Mouse (Mus musculus): Measurements from ENCODE around the gene Klc3. TPM values are rescaled to one million over a fixed set of nuclear protein-coding genes. Genes with fewer than 3 reads are reported as not detected.

Gene Klc3
- polyA plus RNA-seq, 1 experiment from 2014 or later, result 1.2 TPM

DNA sequence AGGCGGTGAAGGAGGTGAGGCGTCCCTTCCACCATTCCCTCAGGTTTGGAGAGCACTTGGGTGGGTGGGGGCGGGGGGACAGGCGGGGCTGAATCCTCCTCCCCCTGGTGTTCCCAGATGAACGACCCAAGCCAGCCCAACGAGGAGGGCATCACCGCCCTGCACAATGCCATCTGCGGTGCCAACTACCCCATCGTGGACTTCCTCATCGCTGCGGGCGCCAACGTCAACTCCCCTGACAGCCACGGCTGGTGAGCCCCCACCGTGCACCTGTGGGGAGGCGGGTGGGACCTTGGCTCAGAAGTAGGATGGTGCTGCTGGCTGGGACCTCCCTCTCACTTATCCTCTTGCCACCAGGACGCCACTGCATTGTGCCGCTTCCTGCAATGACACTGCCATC is 28.5 kb downstream of the Klc3 start:
- no peak for ATAC-seq (ENCODE audit: low FRiP score)
- no peak overlapping the region for H3K9ac ChIP-seq (replicated peaks)
- H3K36me3 ChIP-seq, result no peaks in the 10 kb centered on the region
- H3K9me3 ChIP-seq (replicated peaks), result no peaks in the 10 kb centered on the region
- peaks cover under 1% of the 10 kb centered on the region; the same call in 1 of the 2 replicates for H3K4me1 ChIP-seq
- H3K4me3 ChIP-seq (replicated peaks), result no peak overlapping the region
- H3K27ac ChIP-seq (replicated peaks), result no peak overlapping the region
- H3K27me3 ChIP-seq (replicated peaks), result no peaks in the 10 kb centered on the region
- WGBS, result 80% methylated on average over 18 of the region's 18 CpGs
- no peak overlapping the region for H3K4me2 ChIP-seq

DNA sequence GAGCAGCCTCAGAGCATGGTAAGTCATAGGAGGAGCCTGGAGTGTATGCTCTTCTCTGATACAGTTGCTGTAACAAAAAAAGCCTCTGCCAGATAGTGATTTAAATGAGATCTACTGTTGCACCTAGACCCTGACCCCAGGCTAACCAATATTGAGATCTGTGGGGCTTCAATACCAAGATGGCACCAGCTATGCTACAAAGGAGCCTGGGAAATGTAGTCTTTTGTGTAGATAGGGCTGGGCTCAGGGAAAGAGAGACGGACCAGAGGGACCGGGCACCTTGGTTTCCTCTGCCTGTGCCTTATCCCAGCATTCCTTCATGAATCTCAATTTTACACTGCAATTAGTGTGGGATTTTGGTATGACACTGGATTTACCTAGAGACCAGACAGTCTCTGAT is 30.5 kb downstream of the Klc3 start:
- H3K4me2 ChIP-seq, result no peak overlapping the region
- no peak overlapping the region for H3K4me3 ChIP-seq (replicated peaks)
- H3K9ac ChIP-seq (replicated peaks), result no peak overlapping the region
- H3K4me1 ChIP-seq, result peaks cover 7% of the 10 kb centered on the region
- WGBS, result 87% methylated on average over 2 of the region's 2 CpGs
- peaks cover 9% of the 10 kb centered on the region; the same call in 1 of the 2 replicates for H3K27me3 ChIP-seq (replicated peaks)
- H3K9me3 ChIP-seq (replicated peaks), result no peaks in the 10 kb centered on the region
- H3K27ac ChIP-seq (replicated peaks), result no peak overlapping the region
- no peaks in the 10 kb centered on the region for H3K36me3 ChIP-seq
- ATAC-seq (ENCODE audit: low FRiP score), result no peak

DNA sequence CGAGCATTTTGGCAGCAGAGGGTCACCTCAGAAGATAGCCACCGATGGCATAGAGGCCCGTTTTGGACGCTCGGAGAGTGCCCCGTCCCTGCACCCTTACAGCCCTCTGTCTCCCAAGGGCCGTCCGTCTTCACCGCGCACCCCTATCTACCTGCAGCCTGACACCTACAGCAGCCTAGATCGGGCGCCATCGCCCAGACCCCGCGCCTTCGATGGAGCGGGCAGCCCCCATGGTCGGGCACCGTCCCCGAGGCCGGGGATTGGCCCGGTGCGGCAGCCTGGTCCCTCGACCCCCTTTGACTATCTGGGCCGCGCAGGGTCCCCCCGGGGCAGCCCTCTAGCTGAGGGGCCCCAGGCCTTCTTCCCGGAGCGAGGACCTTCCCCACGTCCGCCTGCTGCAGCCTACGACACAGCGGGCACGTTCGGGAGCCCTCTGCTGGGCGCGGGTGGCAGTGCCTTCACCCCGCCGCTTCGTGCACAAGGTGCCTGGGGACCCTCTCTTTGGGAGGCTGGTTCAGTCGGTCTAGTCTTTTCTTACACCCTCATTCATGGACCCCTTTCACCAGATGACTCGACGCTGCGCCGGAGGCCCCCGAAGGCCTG is 34.0 kb downstream of the Klc3 start:
- Histone ChIP-seq H3K9me3 (replicated peaks) (no peaks in the 10 kb centered on the region), H3K4me2 (peak overlapping the region; percentile 78), H3K36me3 (no peaks in the 10 kb centered on the region), H3K9ac (replicated peaks) (peak overlapping the region; percentile 58), H3K27ac (replicated peaks) (no peak overlapping the region), H3K4me1 (peaks cover 7% of the 10 kb centered on the region), H3K4me3 (replicated peaks) (peak overlapping the region; percentile 48), H3K27me3 (replicated peaks) (peaks cover 10% of the 10 kb centered on the region; the same call in 1 of the 2 replicates)
- 12% methylated on average over 46 of the region's 46 CpGs for WGBS
- ATAC-seq (ENCODE audit: low FRiP score), result peak; percentile 80

DNA sequence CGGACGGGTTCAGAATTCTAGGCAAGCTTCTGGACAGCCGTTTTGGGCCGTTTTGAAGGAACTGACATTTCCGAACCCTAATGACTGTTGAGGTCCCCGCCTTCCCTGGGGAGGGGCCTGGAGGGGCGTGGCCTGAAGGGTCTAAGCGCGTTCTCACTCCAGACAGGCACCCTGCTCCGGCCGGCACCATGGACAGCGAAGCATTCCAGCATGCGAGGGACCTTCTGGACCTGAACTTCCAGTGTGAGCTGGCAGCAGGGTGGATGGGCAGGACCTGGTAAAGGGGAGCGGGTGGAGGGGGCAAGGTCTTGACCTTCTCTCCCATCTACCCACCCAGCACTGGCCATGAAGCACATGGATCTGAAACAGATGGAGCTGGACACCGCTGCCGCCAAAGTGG is 35.5 kb downstream of the Klc3 start:
- H3K4me3 ChIP-seq (replicated peaks), result no peak overlapping the region
- no peaks in the 10 kb centered on the region for H3K36me3 ChIP-seq
- no peak overlapping the region for H3K9ac ChIP-seq (replicated peaks)
- H3K4me1 ChIP-seq, result peaks cover 7% of the 10 kb centered on the region
- no peaks in the 10 kb centered on the region for H3K9me3 ChIP-seq (replicated peaks)
- H3K4me2 ChIP-seq, result no peak overlapping the region
- H3K27ac ChIP-seq (replicated peaks), result no peak overlapping the region
- ATAC-seq (ENCODE audit: low FRiP score), result no peak
- WGBS, result 23% methylated on average over 16 of the region's 16 CpGs
- peaks cover 17% of the 10 kb centered on the region; the same call in 1 of the 2 replicates for H3K27me3 ChIP-seq (replicated peaks)

DNA sequence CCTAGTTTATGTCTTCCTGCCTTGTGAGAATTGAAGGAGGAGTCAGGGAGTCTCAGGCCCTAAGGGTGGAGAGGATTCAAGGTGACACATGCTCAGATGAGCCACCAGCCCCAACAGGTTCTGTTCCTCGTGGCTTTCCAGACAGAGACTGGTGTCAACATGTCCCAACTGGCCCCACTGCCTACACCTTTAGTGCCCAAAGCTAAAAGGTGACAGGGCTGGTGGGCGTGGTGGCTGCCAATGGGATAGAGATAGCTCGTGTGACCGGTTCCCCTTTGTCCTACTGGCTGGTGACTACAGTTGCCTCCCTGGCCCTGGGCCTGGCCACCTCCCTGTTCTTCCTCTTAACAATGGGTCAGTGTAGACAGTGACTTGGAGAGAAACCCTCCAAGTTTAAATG is 38.5 kb downstream of the Klc3 start:
- H3K36me3 ChIP-seq, result no peaks in the 10 kb centered on the region
- no peak overlapping the region for H3K4me2 ChIP-seq
- H3K27ac ChIP-seq (replicated peaks), result no peak overlapping the region
- peaks cover 27% of the 10 kb centered on the region for H3K4me1 ChIP-seq
- H3K9ac ChIP-seq (replicated peaks), result no peak overlapping the region
- ATAC-seq (ENCODE audit: low FRiP score), result no peak
- WGBS, result 71% methylated on average over 4 of the region's 4 CpGs
- H3K9me3 ChIP-seq (replicated peaks), result no peaks in the 10 kb centered on the region
- no peak overlapping the region for H3K4me3 ChIP-seq (replicated peaks)
- peaks cover 30% of the 10 kb centered on the region for H3K27me3 ChIP-seq (replicated peaks)

DNA sequence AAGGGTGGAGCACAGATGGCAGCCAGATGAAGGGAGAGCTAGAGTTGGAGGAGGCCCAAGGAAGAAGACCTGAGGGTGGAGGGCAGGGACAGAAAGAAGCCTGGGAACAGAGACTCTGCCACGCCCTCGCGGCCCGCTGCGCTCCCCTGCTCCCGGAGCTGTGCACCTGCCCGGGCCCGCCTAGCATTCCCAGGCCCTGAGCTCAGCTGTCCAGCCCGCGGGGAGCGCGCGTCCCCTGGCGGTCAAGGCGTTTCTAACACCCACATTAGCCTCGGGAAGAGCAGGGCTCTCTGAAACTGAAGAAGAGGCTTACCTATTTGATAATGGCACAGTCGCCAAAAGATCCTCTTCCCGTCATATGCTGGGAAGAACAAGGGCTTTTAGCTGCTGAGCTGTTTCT is 40.0 kb downstream of the Klc3 start:
- H3K9me3 ChIP-seq (replicated peaks), result no peaks in the 10 kb centered on the region
- H3K27ac ChIP-seq (replicated peaks), result no peak overlapping the region
- no peak for ATAC-seq (ENCODE audit: low FRiP score)
- H3K36me3 ChIP-seq, result no peaks in the 10 kb centered on the region
- WGBS, result 4% methylated on average over 18 of the region's 18 CpGs
- H3K9ac ChIP-seq (replicated peaks), result no peak overlapping the region
- H3K4me3 ChIP-seq (replicated peaks), result no peak overlapping the region
- no peak overlapping the region for H3K4me2 ChIP-seq
- peaks cover 27% of the 10 kb centered on the region for H3K27me3 ChIP-seq (replicated peaks)
- peaks cover 24% of the 10 kb centered on the region for H3K4me1 ChIP-seq

DNA sequence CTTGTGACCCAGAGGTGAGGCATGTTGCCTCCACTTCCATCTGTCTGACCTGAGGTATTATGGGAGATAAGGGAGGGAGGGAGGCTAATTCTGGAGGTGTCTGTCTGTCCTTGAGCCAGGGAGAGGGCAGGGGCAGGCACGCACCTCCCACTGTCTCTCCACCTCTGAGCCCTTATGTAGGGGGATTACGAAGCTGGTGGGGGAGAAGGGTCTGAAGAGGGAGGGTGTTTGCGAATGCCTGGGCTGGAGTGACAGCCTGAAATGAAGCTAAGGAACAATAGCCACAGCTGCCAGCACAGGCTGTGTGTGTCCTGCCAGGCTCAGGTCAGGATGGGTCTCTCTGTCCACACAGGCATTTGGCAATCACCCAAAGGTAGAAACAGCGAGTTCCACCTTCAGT is 41.6 kb downstream of the Klc3 start:
- no peaks in the 10 kb centered on the region; the same call in 1 of the 2 replicates for H3K36me3 ChIP-seq
- no peak overlapping the region for H3K27ac ChIP-seq (replicated peaks)
- no peak for ATAC-seq (ENCODE audit: low FRiP score)
- 49% methylated on average over 4 of the region's 4 CpGs for WGBS
- peaks cover 20% of the 10 kb centered on the region for H3K27me3 ChIP-seq (replicated peaks)
- H3K4me3 ChIP-seq (replicated peaks), result 0 out of 2 replicates have a peak overlapping the region, but pooled peaks have one; percentile 65
- H3K9me3 ChIP-seq (replicated peaks), result no peaks in the 10 kb centered on the region
- H3K9ac ChIP-seq (replicated peaks), result no peak overlapping the region
- H3K4me1 ChIP-seq, result peaks cover 38% of the 10 kb centered on the region
- peak overlapping the region; percentile 96 for H3K4me2 ChIP-seq

DNA sequence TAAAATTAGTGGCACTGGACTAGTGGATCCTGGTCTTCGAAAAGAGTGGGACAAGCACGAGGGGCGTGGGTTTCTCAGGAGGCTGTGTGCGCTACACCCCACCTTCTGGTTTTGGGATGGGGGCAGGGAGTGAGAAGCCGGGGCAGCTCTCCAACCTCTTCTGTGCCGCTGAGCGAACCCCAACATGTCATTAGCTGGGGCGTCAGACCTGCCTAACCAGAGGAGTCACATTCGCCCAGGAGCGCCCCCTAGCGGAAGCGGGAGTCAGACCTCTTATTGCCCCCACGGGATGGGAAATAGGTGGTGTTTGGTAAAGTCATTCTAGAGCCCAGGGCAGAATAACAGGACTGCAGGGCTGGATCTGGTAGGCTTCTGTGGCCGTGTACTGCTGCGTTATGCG is 42.2 kb downstream of the Klc3 start:
- H3K9me3 ChIP-seq (replicated peaks), result no peaks in the 10 kb centered on the region
- no peak for ATAC-seq (ENCODE audit: low FRiP score)
- peaks cover 20% of the 10 kb centered on the region for H3K27me3 ChIP-seq (replicated peaks)
- 14% methylated on average over 16 of the region's 16 CpGs for WGBS
- H3K27ac ChIP-seq (replicated peaks), result no peak overlapping the region
- peaks cover 3% of the 10 kb centered on the region; the same call in 1 of the 2 replicates for H3K36me3 ChIP-seq
- peak overlapping the region; percentile 45 for H3K9ac ChIP-seq (replicated peaks)
- peak overlapping the region; percentile 65 for H3K4me3 ChIP-seq (replicated peaks)
- peaks cover 38% of the 10 kb centered on the region for H3K4me1 ChIP-seq
- peak overlapping the region; percentile 96 for H3K4me2 ChIP-seq

DNA sequence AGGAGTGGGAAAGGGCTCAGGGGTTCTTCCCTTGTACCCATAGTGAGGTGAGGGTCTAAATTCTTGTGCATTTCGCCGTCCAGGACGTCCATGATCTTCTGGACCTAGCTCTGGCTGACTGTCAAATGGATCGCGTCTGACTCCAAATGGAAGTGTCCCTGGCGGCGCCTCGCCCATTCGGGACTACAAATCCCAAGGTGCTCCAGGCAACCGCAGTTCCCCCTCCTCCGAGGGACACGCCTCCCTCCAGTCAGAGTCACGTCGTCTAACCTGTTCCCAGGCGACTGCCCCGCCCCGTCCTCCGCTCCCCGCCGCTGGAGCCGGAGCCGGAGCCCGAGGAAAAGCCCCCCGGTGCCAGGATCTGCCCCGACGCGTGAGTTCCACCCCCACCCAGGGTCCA is 43.0 kb downstream of the Klc3 start:
- Histone ChIP-seq H3K27ac (replicated peaks) (peak overlapping the region; percentile 63; the same call in 1 of the 2 replicates), H3K27me3 (replicated peaks) (peaks cover 20% of the 10 kb centered on the region), H3K4me3 (replicated peaks) (peak overlapping the region; percentile 65), H3K4me2 (peak overlapping the region; percentile 96), H3K9me3 (replicated peaks) (no peaks in the 10 kb centered on the region), H3K4me1 (peaks cover 38% of the 10 kb centered on the region), H3K36me3 (peaks cover 8% of the 10 kb centered on the region), H3K9ac (replicated peaks) (peak overlapping the region; percentile 45)
- ATAC-seq (ENCODE audit: low FRiP score), result peak; percentile 45; the same call in 1 of the 2 replicates
- WGBS, result 1% methylated on average over 27 of the region's 27 CpGs

DNA sequence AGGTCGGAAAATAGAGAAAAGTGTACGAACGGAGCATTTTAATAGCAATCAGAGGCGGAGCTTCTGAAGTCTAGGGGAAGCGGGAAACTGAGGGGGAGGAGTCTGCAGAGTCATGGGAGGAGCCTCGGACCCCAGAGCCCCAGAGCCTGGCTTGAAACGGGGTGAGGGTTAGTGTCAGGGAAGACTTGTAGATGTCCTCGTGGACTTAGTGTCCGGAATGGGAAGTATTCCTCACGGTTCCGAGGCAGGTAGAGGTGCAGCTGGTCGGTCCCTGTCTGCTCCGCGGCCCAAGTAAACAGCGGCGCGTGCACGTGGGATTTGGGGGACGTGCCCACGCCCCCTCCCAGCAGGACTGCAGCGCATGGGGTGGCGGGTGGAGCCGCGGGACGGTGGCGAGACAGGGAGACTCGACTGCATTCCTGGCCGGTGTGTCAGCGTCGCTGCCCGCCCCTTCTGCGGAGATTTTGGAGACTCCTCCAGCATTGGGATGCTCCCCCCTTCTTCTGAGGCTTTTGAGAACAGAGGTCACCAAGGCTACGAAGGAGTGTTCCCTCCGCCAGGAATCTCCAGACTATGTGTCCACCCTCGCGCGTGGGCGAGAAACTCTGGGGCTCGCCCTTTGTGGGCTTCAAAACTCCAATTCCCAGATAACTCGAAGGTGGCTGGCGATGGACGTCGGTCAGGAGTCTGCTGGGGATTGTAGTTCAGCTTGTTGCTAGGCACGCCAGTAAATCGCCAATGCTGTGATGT is 43.8 kb downstream of the Klc3 start:
- H3K4me2 ChIP-seq, result peak overlapping the region; percentile 96
- peaks cover 38% of the 10 kb centered on the region for H3K4me1 ChIP-seq
- WGBS, result under 1% methylated on average over 45 of the region's 45 CpGs
- H3K9ac ChIP-seq (replicated peaks), result peak overlapping the region; percentile 62
- H3K36me3 ChIP-seq, result peaks cover 14% of the 10 kb centered on the region
- H3K27ac ChIP-seq (replicated peaks), result peak overlapping the region; percentile 63
- peak overlapping the region; percentile 65 for H3K4me3 ChIP-seq (replicated peaks)
- H3K9me3 ChIP-seq (replicated peaks), result no peaks in the 10 kb centered on the region
- ATAC-seq (ENCODE audit: low FRiP score), result peak; percentile 83
- peaks cover 20% of the 10 kb centered on the region for H3K27me3 ChIP-seq (replicated peaks)

DNA sequence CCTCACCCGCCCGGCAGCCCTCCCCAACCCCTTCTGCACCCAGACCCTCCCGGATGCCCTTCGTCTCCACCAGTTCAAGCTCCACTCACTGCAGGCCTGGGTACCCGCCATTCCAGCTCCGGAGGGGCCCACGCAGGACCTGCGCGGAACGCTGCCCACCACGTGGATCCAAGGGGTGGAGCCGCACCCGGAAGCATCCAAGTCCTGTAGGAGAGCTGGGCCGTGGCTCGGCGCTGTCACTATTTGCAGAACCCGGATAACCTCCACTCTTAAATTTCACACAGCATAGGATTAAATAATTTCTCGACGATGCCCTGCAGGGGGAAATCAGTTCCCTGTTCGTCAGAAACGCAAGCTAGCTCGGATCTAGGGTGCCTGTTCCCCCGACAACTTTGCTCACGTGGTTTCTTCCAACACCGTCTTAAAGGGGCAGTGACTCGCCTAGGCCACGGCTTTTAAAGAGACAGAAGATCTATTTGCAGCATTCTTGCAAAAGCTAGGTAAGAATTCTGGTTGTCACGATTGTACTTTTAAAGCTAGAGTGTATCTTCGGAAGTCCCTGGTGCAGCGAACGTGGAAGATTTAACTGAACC is 44.5 kb downstream of the Klc3 start, which contains the start of the genes Cd3eap and Ppp1r13l:
Cd3eap (minus strand) TSS at position 185 of the 593 bp plus-strand sequence.
Ppp1r13l (plus strand) TSS at position 451 of the 593 bp plus-strand sequence.
- Histone ChIP-seq H3K9ac (replicated peaks) (peak within 1 kb of the TSS; percentile 62), H3K4me3 (replicated peaks) (peak within 1 kb of the TSS; percentile 65), H3K36me3 (peaks cover 21% of the 10 kb centered on the region), H3K27me3 (replicated peaks) (peaks cover 20% of the 10 kb centered on the region), H3K4me2 (peak within 1 kb of the TSS; percentile 96), H3K4me1 (peaks cover 38% of the 10 kb centered on the region), H3K9me3 (replicated peaks) (no peaks in the 10 kb centered on the region), H3K27ac (replicated peaks) (peak within 1 kb of the TSS; percentile 63)
- ATAC-seq (ENCODE audit: low FRiP score), result peak; percentile 88
- WGBS, result under 1% methylated on average over 31 of the region's 31 CpGs
